Mouse (Mus musculus): Measurements from ENCODE around the gene Ankmy1.

Gene Ankmy1

DNA sequence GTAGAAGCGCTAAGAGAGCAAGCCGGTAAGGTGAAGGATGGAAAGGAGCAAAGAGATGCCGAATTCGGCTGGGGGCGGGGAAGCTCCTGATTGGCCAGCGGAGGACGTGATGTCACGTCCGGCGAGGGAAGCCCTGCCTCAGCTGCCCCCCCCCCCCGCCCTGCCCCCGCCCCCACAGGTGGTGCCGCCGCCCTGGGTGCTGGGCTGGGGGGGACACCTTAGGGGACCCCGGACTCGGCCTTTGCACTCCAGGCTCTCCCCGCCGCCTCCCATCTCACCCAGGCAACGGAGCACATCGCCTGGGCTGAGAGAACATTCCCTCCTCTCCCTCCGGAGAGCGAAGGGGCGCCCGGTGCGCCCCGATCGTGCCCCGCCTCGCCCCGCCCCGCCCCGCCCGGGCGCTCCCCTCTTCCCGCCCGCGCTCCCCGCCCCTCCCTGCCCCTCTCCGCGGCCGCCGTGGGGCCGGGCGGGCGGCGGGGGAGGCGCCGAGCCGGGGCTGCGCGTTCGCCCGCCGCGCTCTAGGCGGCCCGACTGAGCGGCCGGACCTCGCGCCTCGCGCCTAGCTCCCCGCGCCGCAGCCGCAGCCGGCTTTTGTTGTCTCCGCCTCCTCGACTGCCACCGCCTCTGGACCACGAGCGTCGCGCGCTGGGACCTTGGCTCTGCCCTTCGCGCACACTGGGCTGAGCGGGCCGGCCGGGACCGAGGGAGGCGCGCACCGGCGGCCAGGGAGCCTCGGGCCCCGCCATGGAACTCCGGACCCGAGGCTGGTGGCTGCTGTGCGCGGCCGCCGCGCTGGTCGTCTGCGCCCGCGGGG is 71.3 kb downstream of the Ankmy1 start, which contains the start of gene Gpc1:
Gpc1 (plus strand) TSS at position 458 of the 814 bp plus-strand sequence.
- CTCF ChIA-PET, result no interaction called here

DNA sequence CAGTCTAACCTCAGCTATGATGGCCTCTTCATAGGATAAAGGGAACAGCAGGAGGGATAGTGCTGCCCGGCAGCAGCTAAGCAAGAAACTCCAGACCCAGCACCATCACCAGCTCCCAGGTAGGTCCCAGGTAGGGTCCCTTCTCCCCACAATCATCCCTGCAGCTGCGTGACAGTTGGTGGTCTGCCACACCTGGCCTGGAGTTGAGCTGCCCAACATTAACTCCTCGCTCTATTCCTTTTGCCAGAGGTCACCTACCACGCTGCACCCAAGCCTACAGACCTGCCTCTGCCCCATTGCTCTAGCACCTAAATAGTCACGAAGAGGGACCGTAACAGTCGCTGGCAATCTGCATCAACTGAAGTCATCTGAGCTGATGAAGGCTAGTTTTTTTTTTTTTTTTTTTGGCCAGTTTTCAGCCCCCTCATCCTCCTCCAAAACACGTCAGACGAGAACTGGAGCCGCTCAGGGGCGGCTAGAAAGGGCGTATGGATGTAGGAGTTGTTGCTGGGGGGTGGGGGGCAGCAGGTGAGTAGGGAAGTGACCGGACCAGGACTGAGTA is 72.0 kb downstream of the Ankmy1 start:
- CTCF ChIA-PET, result no interaction called here

DNA sequence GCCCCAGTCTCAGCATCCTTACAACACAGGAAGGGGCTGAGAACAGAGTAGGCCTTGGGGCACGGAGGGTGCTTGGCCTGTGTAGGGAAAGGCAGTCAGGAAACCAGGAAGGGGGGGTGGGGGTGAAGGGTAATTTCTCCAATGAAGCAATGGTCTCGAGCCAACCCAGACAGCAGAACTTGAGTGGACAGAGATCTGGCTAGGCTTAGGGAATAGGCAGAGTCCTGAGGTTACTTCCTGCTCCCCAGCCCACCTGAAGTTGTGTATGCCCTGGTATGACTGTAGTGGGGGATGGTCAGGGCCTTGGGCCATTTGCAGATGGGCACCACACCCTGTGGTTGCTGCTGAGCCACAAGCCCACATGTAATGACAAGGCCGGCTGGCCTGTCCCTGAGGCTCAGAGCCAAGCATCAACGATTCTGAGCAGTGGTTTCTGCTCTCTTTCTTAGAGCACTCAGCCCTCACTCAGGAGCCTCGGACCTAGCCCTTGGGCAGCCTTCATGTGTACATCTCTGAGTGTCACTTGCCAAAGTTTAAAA is 86.9 kb downstream of the Ankmy1 start:
- CTCF ChIA-PET, result no interaction called here

DNA sequence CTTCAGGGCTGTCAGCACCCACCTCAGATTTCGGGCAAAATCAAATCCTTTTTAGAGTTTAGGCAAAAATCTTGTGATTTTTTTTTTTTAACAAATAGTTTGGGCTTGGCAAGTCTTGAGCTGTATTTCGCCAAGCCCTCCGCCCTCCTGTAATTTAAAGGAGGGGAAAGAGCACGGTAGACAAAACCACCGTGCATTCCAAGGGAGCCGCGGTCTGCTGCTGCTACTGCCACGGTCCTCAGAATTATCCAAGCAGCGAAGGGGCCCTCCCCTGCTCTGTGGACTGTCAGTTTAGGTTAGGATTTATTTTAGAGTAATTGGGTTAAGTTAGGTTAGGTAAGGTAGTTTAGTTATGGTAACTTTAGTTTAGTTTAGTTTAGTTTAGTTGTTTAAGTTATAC is 87.6 kb downstream of the Ankmy1 start:
- CTCF ChIA-PET, result no interaction called here

DNA sequence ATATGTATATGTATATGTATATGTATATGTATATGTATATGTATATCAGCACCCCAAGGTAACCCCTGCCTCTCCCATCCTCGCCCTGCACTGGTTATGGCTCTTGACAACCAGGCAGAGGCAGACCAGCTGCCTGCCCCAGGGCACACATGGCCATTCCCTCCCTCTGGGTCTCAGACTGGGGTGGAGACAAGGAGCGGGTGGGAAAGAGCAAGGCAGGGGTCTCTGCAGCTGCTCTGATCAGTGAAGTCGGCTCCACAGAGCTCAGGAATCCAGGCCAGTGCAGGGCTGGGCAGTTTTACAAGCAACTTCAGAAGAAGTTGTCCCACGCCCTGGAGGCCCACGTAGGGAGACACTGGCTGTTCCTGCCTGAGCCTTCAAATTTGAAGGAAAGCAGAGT is 88.4 kb downstream of the Ankmy1 start:
- CTCF ChIA-PET, result no interaction called here

All from spleen, embryonic (tissue).